Mouse (Mus musculus) right cerebral cortex, postnatal 10 days (tissue): ENCODE measurements at regions not wholly inside any gene's neighbourhood (a gene's known extent, or its start where the extent isn't known, plus 50 kb on each side); places are given as distances from the start of the nearest gene placed in this dataset.
"Not testable (repeated sequence)": the region's sequence is repeated elsewhere in the genome, so short reads cannot be mapped to it uniquely, and the experiment has no call there.

Source experiments
- DNase-seq, 2 experiments: peaks; one replicate each; pipeline ENCODE4 v3.0.0; 2021; ENCODE audit warnings: low spot score in 2 of 2

DNA sequence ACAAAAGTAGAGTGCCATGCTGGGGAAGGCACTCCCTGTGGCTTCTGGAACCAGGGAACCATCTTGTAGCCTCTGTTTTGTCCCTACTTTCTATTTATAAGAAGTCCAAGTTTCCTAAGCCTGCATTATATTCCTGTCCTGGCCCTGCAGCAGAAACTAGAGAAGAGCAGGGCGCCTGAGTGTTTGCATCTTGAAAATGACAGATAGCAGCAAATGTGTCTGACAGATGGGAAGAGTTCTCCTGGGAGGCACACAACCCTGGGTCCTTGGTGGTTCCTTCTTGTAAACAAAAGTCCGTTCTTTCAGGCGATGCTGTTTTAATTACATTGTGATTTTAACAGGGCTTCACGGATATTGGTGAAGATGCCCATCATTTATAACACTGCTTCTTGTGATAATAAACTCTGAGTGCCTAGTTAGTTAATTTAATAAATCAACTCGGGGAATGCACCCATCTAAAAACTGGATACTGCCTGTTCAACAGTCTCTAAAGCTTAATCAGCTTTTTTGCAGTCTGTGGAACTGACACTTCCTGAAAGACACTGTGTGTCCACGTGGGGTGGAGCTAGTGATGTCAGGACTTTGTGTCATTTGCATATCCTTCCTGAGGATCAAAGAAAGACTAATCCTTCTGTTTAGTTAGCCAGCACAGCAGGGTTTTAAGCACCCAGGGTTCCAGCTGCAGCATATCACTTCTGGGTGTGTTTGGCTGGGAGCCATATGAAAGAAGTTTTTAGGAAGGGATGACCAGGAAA is 188.3 kb upstream of the Ccdc54 start:
- DNase-seq, result no peak

DNA sequence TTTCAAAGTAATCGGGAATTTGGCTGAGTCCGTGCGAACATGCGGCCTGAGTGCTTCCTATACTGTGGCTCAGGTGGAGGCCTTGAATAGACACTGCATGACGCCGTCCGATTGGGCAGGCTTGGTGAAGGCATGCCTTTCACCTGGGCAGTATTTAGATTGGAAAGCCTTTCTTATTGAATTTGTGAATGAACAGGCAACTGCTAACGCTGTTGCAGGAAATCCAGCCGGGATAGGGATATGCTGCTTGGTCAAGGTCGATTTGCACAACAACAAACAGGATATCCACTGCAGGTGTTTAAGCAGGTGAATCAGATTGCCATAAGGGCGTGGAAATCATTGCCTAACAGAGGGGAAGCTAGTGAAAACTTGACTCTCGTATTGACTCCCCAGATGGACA is 183.7 kb upstream of the Ccdc54 start:
- DNase-seq, result not testable (repeated sequence)

DNA sequence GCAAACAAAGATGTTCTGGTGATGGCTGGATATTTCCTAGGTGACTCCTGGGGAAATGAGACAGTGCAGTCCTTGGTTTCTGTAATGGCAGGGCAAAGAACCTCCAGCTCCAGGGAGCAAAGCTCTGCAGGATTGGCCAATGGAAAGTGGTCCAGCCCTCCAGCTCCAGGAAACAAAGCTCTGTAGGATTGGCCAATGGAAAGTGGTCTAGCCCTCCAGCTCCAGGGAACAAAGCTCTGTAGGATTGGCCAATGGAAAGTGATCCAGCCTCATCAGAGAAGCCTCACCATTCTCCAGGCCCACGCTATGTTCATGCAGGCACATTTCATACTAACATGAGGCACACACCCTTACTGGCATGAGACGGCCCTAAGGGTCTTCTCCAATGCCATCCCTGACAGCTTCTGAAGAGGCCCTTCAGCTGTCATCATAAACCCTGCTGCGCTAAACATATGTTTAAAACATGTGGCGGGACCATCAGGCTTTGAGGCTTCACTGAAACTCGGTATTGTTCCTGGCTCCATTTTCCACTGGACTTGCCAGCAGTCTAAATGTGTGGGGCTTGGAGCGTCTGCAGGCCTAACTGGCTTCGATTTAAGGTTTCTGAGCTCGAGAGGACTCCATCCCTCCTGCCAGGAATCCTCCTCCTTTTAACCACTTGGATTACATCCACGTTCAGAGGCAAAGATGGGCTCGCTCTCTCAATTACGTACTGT is 175.3 kb upstream of the Ccdc54 start:
- peak in 1 of 2 experiments; percentile 31 for DNase-seq

DNA sequence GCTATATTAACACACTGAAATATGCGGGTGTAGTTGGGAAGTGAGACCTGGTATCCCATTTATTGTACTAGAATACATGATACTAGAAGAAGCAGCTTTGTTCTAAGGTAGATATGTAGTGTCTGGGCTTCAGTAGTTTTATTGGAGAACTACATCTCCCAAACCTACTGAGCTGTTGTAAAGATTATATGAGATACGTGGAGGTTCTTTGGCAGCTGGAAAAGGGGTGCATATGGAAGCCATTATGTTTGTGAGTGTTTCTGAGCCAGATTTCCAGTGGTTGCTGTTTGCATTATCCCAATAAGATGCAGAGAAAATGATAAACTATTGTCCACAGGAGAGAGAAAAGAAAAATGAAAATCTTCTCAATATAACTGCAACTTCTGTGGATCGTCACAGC is 171.1 kb upstream of the Ccdc54 start:
- no peak for DNase-seq

DNA sequence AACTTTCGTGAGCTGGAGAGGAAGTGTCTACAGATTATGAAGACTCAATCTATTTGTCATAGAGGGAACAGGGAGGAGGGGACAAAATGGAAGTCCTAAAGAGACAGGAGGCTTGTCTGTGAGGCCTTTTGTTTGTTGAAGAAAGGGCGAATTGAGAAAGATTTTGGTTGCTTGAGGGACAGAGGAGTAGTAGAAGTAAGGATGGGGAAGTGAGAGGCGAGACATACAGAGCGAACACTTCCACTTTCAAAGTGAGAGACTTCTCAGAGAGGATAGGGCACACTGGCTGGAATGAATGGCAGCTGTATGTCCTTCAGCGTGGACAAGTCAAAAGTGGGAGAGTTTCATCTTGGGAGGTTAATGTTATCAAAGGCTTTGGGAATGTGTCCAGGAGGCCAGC is 169.0 kb upstream of the Ccdc54 start:
- DNase-seq, result no peak

DNA sequence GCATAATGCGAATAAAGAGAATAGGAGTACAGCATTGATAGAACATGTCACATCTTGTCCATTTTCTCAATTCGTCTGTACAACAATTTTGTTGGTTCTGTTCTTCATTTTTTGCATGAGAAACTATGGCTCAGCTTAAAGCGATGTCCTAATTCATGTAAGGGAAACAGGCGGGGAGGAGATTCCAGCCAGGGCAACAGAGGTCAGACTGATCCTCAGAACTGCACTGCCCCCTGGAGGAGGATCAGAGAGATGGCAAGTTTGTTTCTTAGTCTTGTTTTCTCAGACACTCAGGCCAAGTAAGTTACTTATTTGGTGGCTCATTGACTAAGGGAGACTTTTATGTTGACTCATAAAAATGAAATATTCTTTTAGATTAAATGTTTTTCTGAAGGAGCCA is 165.7 kb upstream of the Ccdc54 start:
- DNase-seq, result no peak

DNA sequence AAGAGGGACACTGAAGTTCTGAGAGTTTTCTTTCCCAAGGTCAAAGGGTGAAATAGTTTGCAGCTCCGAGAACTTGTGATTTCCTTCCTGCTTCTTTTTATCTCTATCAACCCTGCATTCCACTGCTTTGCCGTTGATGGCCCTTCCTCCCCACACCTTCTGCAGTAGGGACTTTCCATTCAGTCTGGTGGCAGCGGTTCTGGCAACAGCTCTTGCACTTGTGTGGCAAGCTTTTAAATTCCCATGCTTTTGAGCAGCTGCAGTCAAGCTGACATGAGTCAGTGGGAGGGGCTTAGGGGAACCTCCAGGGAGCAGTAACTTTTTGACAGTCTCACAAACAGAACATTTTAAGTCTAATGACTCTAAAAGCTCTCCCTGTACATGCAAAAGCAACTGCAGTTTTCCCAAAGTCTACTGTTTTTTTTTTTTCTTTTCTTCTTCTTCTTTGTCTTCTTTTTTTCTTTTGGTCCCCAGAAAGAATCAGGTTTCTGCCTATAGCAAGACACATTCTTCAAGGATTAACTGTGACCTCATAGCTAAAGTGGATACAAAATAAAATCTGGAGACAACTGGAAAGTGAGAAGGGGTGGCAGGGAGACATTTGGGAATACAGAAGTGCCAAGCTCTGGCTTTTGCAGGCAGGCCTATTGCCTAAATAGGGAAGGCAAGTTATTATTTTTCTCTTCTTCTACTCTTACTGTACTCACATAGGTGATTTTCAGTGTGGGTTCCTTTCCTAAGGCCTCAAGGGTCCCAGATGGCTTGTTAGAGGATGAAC is 162.8 kb upstream of the Ccdc54 start:
- no peak for DNase-seq

DNA sequence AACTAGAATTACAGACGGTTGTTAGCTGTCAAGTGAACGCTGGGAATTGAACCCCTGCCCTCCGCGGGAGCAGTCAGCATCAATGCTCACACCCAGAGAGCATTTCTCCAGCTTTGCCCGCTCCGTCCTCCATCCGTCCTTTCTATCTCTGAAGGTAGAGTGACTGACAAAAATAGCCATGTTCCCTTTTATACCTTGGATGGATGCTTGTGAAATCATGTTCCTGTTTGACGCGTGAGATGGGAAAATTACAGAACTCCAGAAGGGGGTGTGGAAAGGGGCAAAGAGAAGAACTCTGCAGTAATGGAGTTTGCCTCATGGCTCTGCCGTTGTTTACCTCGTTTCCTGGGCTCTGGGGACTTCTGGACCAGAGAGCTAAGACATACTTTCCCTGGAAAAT is 162.1 kb upstream of the Ccdc54 start:
- DNase-seq, result no peak

DNA sequence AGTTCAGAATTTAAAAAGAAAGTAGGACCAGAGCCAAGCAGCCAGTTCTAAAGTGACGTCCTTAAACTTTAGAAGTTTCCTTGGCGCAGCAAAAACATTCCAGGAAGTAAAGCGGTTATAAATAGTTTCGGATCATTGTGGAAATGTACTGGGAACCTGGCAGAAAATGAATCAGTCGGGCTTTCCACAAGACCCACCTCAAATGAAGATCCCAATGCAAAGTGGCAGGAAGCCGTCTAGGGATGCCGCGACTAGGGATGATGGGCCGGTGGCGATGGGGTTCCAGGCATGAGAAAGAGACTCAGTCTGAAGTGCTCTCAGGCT is 161.3 kb upstream of the Ccdc54 start:
- DNase-seq, result no peak

DNA sequence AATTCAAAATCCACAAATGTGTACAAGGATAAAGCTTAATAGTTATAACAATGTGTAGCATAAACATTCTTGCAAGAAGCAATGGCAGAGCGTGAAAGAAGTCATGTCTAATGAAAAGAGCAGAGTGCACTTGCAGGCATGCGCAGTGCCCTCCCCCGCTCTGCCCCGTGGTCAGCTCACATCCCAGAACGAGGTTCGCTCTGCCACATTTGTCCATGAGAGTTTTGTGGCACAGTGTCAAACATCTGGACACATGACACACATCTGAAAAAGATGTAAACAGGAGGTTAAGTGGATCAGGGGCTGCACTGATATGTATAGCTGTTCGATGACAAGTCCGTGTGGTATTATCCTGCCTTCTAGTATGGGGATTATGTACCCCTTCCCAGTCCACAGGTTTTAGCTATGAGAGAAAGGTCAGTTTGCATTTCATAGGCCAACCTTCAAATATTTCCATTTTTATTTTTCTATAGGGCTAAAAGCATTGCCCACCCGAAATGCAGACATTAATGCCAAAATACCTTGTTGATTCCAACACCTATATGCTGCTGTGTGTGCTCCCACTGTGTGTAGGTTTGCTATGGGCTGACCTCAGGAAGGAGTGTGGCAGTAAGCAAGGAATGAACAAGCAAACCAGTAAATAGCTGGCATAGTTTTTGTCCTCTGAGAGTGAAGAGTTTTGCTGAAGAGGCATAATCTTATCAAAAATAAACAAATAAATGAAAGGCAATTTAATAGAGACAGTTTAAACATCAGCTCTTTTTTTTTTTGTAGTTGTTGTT is 160.7 kb upstream of the Ccdc54 start:
- DNase-seq, result no peak

DNA sequence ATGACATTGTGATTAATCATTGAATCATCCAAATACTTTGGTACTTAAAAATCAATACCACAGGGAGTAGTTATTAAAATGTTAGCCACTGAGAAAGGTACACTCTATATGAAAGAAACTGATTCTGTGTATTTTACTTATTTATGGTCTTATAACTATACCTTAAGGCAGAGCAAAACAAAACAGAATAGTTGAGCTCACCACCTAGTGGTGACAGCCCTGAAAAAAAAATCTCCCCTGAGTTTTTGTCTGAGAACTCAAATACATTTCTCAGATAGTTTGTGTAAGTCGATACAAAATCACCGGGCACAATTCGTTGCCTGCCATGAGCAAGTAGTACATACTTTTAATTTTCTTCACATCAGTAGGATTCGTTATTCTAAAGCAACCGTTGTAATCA is 156.7 kb upstream of the Ccdc54 start:
- DNase-seq, result no peak

DNA sequence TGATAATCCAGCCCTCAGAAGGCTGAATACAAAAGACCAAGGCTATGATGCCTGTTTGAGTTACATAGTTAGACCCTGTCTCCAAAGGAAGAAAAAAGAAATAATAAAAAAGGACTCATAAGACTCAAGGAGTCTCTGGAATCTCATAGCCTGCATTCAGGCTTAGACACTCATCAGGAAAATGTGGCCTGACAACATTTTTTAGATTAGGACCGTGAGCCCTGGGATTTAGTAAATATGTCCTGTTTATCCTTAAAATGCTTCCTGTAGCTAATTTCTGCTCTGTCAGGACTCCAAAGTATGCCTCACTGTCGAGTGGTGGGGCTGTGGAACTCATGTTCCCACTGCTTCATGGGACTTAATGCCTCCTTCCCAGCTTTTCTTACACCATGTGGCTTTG is 154.8 kb upstream of the Ccdc54 start:
- DNase-seq, result no peak

DNA sequence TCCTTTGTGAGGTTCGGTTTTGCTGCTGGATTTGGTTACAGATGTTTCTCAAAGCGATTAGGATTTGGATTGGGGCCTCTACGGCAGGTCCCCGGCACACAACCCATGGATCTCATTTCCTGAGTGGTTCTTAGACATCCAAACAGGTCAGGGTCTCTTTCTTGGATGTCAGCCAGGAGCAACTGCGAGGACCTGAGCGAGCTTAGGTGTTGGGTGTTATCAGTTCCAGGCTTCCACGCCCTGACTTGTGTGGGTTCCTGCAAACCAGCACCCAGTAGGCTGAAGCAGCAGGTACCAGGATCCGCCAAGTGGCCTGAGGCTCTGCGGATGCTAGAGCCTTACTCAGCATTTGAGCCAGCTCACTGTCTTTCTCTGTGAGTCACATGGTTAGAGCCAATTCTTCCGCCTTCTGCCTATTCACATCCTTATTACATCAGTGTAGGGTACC is 146.5 kb upstream of the Ccdc54 start:
- no peak for DNase-seq

DNA sequence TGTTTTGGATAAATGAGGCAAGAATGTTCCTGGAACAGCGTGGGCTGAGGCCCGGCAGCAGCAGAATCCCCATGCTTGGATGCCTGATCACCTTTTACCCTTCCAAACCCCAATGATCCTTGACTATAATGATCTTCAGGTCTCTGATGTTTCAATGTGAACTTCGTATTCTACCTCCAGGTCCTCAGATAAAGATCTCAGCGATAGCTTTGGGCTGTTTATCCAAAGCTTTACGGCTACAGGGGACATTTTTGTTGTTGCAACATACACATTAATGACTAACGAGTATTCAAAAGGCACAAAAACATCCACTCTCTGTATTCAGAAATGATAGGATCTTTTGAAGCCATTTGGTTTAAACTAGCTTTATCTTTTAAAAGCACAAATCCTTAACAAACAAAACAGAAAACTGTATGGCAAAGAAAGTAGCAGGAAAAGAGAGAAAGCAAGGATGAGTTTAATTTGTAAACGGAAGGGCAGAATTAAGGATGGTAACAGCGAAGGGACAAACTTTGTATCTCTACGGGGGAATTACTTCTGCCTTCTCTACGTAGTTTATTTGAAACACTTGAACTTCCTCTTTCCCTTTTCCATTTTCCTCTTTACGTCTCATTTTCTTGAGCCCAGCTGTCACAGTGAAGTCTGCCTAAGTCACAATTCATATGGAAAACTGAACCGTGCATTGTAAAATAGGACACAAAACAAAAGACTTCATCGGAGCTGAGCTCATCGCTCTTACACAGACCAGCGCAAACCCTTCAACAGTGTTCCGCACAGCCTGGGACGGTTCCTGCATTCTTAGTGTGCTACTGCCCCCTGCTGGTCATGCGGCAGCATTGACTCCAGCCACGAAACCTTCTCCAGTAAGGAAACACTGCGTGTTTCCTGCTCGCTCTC is 145.4 kb upstream of the Ccdc54 start:
- DNase-seq, result peak; percentile 91 to 94

DNA sequence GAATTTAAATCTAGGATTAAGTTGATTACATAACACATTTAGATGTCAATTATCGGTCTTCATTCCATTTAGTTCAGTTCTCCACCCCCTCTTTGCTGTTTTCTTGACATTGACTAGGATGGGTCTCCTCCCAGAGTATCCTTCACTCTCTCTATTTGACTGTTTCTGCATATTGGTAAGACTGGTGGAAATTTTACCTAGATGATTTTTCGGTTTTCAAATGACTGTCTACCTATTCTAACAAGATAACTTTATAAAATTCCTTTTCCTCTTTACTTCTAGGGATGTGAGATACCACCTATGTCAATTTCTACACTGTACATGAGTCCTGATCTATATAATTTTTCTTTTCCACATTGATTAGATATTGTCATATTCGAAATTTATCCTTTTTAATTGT is 142.4 kb upstream of the Ccdc54 start:
- DNase-seq, result no peak

DNA sequence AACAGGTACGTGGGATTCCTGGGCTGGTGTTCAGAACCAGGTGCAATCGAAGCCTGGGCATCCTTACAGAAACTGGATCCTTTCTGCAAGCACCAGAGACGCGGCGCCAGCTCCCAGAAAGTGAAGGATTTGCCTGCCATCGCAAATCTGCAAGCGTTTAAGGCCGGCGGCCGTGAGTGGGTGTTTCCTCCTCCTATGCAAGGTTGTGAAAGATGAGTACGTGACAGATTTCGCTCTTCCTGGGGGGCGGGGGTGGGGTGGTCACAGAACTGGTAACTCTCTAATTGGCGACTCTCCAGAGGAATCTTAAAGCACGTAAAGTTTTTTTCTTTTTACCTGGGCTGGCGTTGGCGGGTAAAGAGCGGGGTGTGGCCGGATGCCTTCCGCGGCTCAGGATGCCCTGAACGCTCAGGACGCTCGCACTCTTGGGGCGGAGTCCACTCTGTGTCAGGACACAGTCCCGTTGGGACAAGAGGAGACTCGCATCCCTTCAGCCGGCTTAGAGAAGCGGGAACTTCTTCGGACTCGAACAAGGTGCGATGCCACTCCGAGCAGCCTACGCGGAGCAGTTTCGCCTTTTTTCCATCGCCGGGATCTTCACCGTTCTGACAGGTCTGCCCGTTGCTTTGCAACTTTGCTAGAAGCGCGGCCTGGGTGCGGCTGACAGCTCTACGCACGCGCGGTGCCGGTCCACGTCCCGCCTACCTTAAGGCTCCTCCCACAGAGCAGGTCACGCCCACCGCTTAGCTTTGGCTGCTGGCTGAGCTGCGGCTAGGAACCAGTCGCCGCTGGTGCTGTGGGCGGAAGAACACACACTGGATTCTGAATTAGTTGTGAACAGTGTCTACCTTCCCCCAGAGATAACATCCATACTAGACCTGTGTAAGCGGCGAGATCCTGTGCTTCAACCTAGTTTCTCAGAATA is 141.4 kb upstream of the Ccdc54 start:
- peak; percentile 90 to 92 for DNase-seq

DNA sequence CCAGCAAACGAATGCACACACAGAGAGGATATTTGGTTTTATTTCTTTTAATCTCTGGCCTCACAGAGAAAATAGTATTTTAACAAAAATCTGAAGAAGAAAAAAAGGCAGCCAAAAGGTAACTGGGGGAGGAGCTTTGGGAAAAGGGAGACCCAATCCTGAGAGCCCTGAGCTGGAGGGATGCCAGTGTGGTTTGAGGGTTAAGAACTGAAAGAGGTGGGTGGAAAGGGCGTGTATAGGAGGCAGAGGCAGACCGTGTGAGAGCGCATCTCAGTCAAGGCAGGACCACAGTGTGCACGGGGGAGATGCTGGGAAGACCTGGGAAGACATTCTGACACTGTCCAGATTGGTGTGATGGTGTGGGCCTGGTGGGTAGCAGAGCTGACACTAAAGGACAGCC is 138.4 kb upstream of the Ccdc54 start:
- DNase-seq, result no peak

DNA sequence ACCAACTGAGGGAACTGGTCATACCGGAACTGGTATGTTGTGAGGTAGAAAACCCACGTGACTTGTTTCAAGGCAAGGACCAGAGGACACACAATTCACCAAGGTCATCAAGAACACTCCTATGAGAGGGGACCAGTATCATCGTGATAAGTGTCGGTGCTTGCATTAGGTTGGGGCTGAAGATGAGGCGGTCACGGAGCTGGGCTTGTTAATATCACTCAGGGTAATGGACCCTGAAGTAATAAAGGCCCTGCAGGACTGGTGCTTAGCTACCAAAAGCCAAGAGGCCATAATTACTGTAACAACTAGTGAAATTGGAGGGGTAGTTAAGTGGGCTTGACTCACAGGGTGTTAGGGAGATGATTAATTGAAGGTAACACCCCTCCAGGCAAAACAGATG is 132.2 kb upstream of the Ccdc54 start:
- no peak for DNase-seq

DNA sequence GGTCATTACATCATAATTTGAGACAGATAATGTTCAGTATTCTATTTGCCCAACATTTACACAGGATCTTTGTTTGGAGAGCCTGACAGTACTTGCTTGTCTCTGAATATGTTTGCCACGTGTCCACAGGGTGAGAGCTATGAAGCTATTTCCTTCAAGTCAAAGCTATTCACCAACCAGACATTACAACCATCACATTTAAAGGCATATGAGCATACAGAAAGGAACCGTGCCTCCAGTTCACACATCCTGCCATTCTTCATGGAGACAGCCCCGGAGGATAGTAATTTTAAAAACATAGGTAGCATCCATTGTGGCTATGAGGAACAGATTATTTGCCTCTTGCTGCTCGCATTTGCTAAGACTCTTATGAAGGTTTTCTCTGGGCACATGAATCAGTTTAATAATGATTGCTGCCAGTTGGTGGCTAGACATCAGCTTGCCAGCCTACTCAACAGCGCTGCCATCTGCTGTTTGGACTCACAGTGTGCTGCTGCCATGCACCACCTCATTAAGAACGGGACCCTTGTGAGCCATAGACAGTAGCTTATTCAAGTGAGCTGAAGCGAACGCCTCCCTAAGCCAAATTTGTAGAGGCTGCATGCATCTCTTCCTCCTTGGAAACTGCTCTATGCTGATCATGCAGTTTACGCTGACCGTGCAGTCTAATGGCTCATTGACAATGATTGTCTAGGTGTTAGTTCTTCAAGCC is 126.5 kb upstream of the Ccdc54 start:
- DNase-seq, result peak; percentile 78 to 84
